Mouse (Mus musculus) stomach, postnatal 0 days (tissue): ENCODE results near the gene Chmp4b.

ENCODE experiments used
- CTCF ChIP-seq: IDR thresholded peaks from 2 replicates; pipeline ENCODE4 v1.5.1; 2016; ENCODE audit warnings: antibody characterized with exemption, low read depth, mild to moderate bottlenecking, moderate library complexity
- EP300 ChIP-seq: optimal IDR thresholded peaks from 2 replicates; pipeline ENCODE3; 2016; ENCODE audit warnings: antibody characterized with exemption

GRCm38 (mm10) chr2:154633039-154633742, 18.3 kb upstream of the Chmp4b start:
- TF ChIP-seq EP300 (no peak), CTCF (no peak)
